Mouse (Mus musculus) hindbrain, embryonic 16.5 days (tissue): ENCODE data around the gene Erv3. TPM values are rescaled to one million over a fixed set of nuclear protein-coding genes. Genes with fewer than 3 reads are reported as not detected.

ENCODE experiments used
- ATAC-seq: fragments of 200-750 bp; cut with Nextera tagmentation; 2 replicates; pipeline ENCODE4 v1.8.0; 2017; ENCODE audit warnings: moderate TSS enrichment, moderate library complexity
- H3K27ac ChIP-seq: fragments of 300-500 bp; sonication (generic); 2 replicates; pipeline ENCODE4 v1.5.1; 2014; ENCODE audit warnings: low read depth, mild to moderate bottlenecking, control low read depth, low read length, moderate library complexity
- H3K27me3 ChIP-seq: fragments of 300-500 bp; sonication (generic); replicated peaks from 2 replicates; pipeline ENCODE4 v1.6.1; 2014; ENCODE audit warnings: low read length; ENCODE audit not compliant: control insufficient read depth, insufficient read depth
- H3K36me3 ChIP-seq: fragments of 300-500 bp; sonication (generic); 2 replicates; pipeline ENCODE4 v1.6.1; 2014; ENCODE audit warnings: mild to moderate bottlenecking, low read length, moderate library complexity, mixed read lengths; ENCODE audit not compliant: control insufficient read depth, insufficient read depth
- H3K4me1 ChIP-seq: fragments of 300-500 bp; sonication (generic); 2 replicates; pipeline ENCODE4 v1.6.1; 2014; ENCODE audit warnings: low read depth, low read length; ENCODE audit not compliant: control insufficient read depth, insufficient read depth
- H3K4me2 ChIP-seq: fragments of 300-500 bp; sonication (generic); 2 replicates; pipeline ENCODE4 v1.6.1; 2014; ENCODE audit warnings: mild to moderate bottlenecking, low read length, control low read depth, moderate library complexity
- H3K4me3 ChIP-seq: fragments of 300-500 bp; sonication (generic); 2 replicates; pipeline ENCODE4 v1.5.1; 2014; ENCODE audit warnings: mild to moderate bottlenecking, low read length, control low read depth, moderate library complexity
- H3K9ac ChIP-seq: fragments of 300-500 bp; sonication (generic); 2 replicates; pipeline ENCODE4 v1.6.1; 2014; ENCODE audit warnings: low read depth, mild to moderate bottlenecking, control low read depth, low read length, moderate library complexity
- H3K9me3 ChIP-seq: fragments of 300-500 bp; sonication (generic); 2 replicates; pipeline ENCODE4 v1.6.1; 2014; ENCODE audit warnings: mild to moderate bottlenecking, low read length, moderate library complexity; ENCODE audit not compliant: control insufficient read depth
- WGBS: fragments of 180-500 bp; shearing (Covaris S2); extraction: QIAGEN DNeasy Blood & Tissue Kit; methylation state at CpG from one replicate; pipeline ENCODE4 v1.1.7; 2014; 5-methylcytosine and 5-hydroxymethylcytosine counted together
- polyA plus RNA-seq: library from polyadenylated mRNA; unstranded; fragments of >200 nt; fragmentation: Nextera tagmentation; extraction: Ambion mirVana; gene quantifications from 2 replicates; pipeline ENCODE4 v1.2.1, GENCODE M21; 2015

Gene Erv3
- polyA plus RNA-seq, 1 experiment from 2014 or later, result not detected

DNA sequence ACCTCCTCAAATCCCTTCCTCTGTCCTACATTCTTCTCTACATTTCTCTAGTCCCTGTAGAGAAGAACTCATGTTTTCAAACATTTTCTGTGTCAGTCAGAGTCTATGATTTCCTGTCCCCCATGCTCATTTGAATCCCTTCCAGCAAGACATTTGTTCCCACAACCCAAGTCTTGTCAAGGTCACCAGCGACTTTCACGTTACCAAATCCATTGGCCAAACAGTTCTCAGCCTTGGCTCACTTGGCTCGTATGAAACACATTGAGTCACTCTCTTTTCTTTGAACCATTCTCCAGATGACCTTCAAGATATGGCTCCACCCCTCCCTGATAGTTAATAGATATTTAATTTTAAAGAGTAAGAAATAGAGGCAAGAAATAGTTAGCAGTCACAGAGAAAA is 55.7 kb downstream of the Erv3 start:
- 81% methylated on average over 3 of the region's 3 CpGs for WGBS

More for the DNA sequence above, 55.7 kb downstream of the Erv3 start:
- Histone ChIP-seq H3K9ac (no peak overlapping the region), H3K4me2 (no peak overlapping the region), H3K9me3 (no peaks in the 10 kb centered on the region), H3K27ac (no peak overlapping the region), H3K4me1 (no peaks in the 10 kb centered on the region), H3K4me3 (no peak overlapping the region), H3K27me3 (no peaks in the 10 kb centered on the region), H3K36me3 (no peaks in the 10 kb centered on the region)
- ATAC-seq, result no peak

Other genes with a start within 250 kb of the Erv3 start
- 153 and 168 TPM in 2 replicates for gene Prnp, start 50.2 kb upstream of the Erv3 start, polyA plus RNA-seq
- 0.26 TPM in 1 of 2 replicates, not detected in the other for gene Prn, start 50.2 kb upstream of the Erv3 start, polyA plus RNA-seq
- gene Prnd, start 91.1 kb upstream of the Erv3 start, polyA plus RNA-seq, result 8.1 and 12.7 TPM in 2 replicates
- 25.2 and 34.2 TPM in 2 replicates for gene Rassf2, start 170.5 kb upstream of the Erv3 start, polyA plus RNA-seq